ENCODE assay signal across 8 mouse cellular contexts in the genomic region with DNA sequence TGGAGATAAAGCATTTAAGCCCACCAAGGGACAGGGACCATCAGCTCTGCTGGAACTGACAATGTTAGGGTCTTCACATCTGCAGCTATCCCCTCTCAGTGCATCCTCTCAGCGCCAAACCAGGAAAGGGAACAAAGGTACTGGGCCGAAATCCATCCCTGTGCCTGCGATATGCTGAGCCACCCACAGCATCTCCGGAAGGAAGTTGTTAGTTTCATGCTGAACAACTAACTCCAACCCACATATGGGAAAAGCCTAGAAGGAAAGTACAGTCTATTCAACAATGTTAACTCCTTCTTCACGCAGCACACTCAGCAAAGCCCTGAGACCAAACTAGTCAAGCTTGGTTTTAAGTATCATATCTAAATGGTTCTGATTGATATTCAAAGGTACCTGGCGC.
"Had no signal": no experiment of that assay in that cellular context is flagged by ENCODE, and none has a peak within 500 bp of the region (broad histone marks: within the 10 kb centered on the region; RNA-seq: fewer than 3 reads in every experiment).

No protein-coding gene starts in this region.

- DNase-seq: liver, postnatal 0 days; lung, adult 2 months; lung, postnatal 14 days; lung, postnatal 36 days; right cerebral cortex, postnatal 25 days; thymus, adult 18-20 months; thymus, postnatal 25 days; thymus, postnatal 4 days had no signal
